Mouse (Mus musculus) stomach, postnatal 0 days (tissue): ENCODE results near the gene Bcl7b. TPM values are rescaled to one million over a fixed set of nuclear protein-coding genes. Genes with fewer than 3 reads are reported as not detected.

Experiments used
- ATAC-seq: fragments of 200-750 bp; cut with Nextera tagmentation; 2 replicates; pipeline ENCODE4 v1.8.0; 2017; ENCODE audit not compliant: low FRiP score, low TSS enrichment
- DNase-seq: peaks from one replicate; pipeline ENCODE4 v3.0.0-alpha.2; 2016; ENCODE audit warnings: low spot score
- H3K27ac ChIP-seq: fragments of 300-500 bp; sonication (generic); replicated peaks from 2 replicates; pipeline ENCODE4 v1.5.1; 2014; ENCODE audit warnings: mild to moderate bottlenecking, control low read depth
- H3K27me3 ChIP-seq: fragments of 300-500 bp; sonication (generic); 2 replicates; pipeline ENCODE4 v1.6.1; 2014; ENCODE audit warnings: low read length; ENCODE audit not compliant: control insufficient read depth, insufficient read depth
- H3K36me3 ChIP-seq: fragments of 300-500 bp; sonication (generic); 2 replicates; pipeline ENCODE4 v1.6.1; 2014; ENCODE audit warnings: low read length, mixed read lengths; ENCODE audit not compliant: control insufficient read depth, insufficient read depth
- H3K4me1 ChIP-seq: fragments of 300-500 bp; sonication (generic); replicated peaks from 2 replicates; pipeline ENCODE4 v1.6.1; 2014; ENCODE audit warnings: antibody characterized with exemption; ENCODE audit not compliant: control insufficient read depth, insufficient read depth
- H3K4me2 ChIP-seq: fragments of 300-500 bp; sonication (generic); replicated peaks from 2 replicates; pipeline ENCODE4 v1.6.1; 2014; ENCODE audit warnings: low read depth, mild to moderate bottlenecking, control low read depth, moderate library complexity
- H3K4me3 ChIP-seq: fragments of 300-500 bp; sonication (generic); 2 replicates; pipeline ENCODE4 v1.5.1; 2014; ENCODE audit warnings: low read depth, low read length, control low read depth
- H3K9ac ChIP-seq: fragments of 300-500 bp; sonication (generic); 2 replicates; pipeline ENCODE4 v1.6.1; 2014; ENCODE audit warnings: mild to moderate bottlenecking, low read length, control low read depth, mixed read lengths
- H3K9me3 ChIP-seq: fragments of 300-500 bp; sonication (generic); 2 replicates; pipeline ENCODE4 v1.6.1; 2016; ENCODE audit warnings: low read length; ENCODE audit not compliant: control insufficient read depth
- CTCF ChIP-seq: IDR thresholded peaks from 2 replicates; pipeline ENCODE4 v1.5.1; 2016; ENCODE audit warnings: antibody characterized with exemption, low read depth, mild to moderate bottlenecking, moderate library complexity
- EP300 ChIP-seq: optimal IDR thresholded peaks from 2 replicates; pipeline ENCODE3; 2016; ENCODE audit warnings: antibody characterized with exemption
- WGBS: fragments of 180-500 bp; shearing (Covaris S2); extraction: QIAGEN DNeasy Blood & Tissue Kit; methylation state at CpG from one replicate; pipeline ENCODE4 v1.1.7; 2014; 5-methylcytosine and 5-hydroxymethylcytosine counted together
- polyA plus RNA-seq: library from polyadenylated mRNA; unstranded; fragments of >200 nt; fragmentation: Nextera tagmentation; extraction: Ambion mirVana; gene quantifications from 2 replicates; pipeline ENCODE4 v1.2.1, GENCODE M21; 2015

Bcl7b gene
- polyA plus RNA-seq, 1 experiment from 2014 or later = 50.4 TPM

- no peaks in the 10 kb centered on the region for H3K4me1 ChIP-seq
- DNase-seq (no peak), ATAC-seq (no peak)
- no peak overlapping the region for H3K9ac ChIP-seq
- no peak overlapping the region for H3K27ac ChIP-seq
- H3K36me3 ChIP-seq = no peaks in the 10 kb centered on the region
- H3K4me2 ChIP-seq = no peak overlapping the region
- no peaks in the 10 kb centered on the region for H3K27me3 ChIP-seq
- no peaks in the 10 kb centered on the region for H3K9me3 ChIP-seq
- no peak overlapping the region for H3K4me3 ChIP-seq
- TF ChIP-seq EP300 (no peak), CTCF (peak; percentile 40; the same call in 1 of the 2 replicates)
These were observed 22.1 kb upstream of the Bcl7b start for GRCm38 (mm10) chr5:135145955-135146354.

DNA sequence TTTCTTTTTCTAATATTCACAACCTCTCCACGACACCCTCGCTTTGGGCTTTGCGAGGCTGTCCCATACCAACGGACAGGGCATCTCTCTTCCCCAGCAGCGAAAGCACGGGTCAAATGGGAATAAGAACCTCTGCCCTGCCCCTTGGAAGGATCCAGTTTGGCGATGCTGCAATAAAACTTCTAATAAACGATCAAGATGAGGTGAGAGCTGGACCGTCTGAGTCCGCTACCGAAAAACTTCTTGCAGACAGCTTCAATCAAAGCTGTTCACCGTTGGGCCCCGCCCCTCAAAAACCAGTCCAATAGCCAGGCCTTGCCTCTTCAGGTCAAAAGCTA, 19.4 kb upstream of the Bcl7b start:
- Histone ChIP-seq H3K9me3 (no peaks in the 10 kb centered on the region), H3K36me3 (no peaks in the 10 kb centered on the region), H3K4me1 (no peaks in the 10 kb centered on the region), H3K4me2 (peak overlapping the region; percentile 95), H3K4me3 (peak overlapping the region; percentile 84), H3K27me3 (no peaks in the 10 kb centered on the region), H3K27ac (peak overlapping the region; percentile 92), H3K9ac (peak overlapping the region; percentile 67)
- no peak for DNase-seq
- under 1% methylated on average over 13 of the region's 13 CpGs for WGBS
- no peak for ATAC-seq
- TF ChIP-seq EP300 (no peak), CTCF (no peak)

- Histone ChIP-seq H3K4me2 (peak within 1 kb of the TSS; percentile 95), H3K36me3 (peaks cover under 1% of the 10 kb centered on the region; the same call in 1 of the 2 replicates), H3K27ac (peak within 1 kb of the TSS; percentile 92), H3K4me1 (no peaks in the 10 kb centered on the region), H3K27me3 (no peaks in the 10 kb centered on the region), H3K9me3 (no peaks in the 10 kb centered on the region), H3K4me3 (peak within 1 kb of the TSS; percentile 84), H3K9ac (peak within 1 kb of the TSS; percentile 79)
- ATAC-seq (peak; percentile 99), DNase-seq (peak; percentile 99)
- TF ChIP-seq EP300 = no peak
- TF ChIP-seq CTCF = peak; percentile 53
- under 1% methylated on average over 56 of the region's 63 CpGs for WGBS
These were observed 18.8 kb upstream of the Bcl7b start, which contains the start of gene Tbl2 for GRCm38 (mm10) chr5:135149053-135149819. Tbl2 (plus strand) TSS chr5:135149657.

DNA sequence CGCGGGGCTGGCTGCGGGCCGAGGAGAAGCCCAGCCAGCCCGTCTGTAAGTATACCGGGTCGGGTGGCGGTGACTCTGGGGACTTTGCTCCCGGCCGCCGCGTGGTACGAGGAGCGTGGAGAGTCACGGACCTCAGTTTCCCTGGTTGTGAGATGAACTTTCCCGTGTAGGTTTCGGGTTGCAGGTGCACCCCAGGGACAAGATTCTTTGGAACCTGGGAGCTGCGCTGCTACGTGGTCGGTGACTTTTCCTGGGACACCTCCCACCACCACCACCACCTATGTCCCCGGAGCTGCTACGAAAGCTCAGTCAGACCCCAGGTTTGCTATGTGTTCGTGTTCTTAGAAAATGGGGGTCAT, 18.3 kb upstream of the Bcl7b start:
- Histone ChIP-seq H3K4me2 (peak overlapping the region; percentile 95), H3K4me1 (no peaks in the 10 kb centered on the region), H3K36me3 (peaks cover 3% of the 10 kb centered on the region; the same call in 1 of the 2 replicates), H3K9ac (peak overlapping the region; percentile 79), H3K27me3 (no peaks in the 10 kb centered on the region), H3K27ac (peak overlapping the region; percentile 70), H3K9me3 (no peaks in the 10 kb centered on the region), H3K4me3 (peak overlapping the region; percentile 84)
- TF ChIP-seq CTCF = no peak
- no peak for TF ChIP-seq EP300
- DNase-seq (no peak), ATAC-seq (no peak)
- WGBS = under 1% methylated on average over 23 of the region's 23 CpGs

DNA sequence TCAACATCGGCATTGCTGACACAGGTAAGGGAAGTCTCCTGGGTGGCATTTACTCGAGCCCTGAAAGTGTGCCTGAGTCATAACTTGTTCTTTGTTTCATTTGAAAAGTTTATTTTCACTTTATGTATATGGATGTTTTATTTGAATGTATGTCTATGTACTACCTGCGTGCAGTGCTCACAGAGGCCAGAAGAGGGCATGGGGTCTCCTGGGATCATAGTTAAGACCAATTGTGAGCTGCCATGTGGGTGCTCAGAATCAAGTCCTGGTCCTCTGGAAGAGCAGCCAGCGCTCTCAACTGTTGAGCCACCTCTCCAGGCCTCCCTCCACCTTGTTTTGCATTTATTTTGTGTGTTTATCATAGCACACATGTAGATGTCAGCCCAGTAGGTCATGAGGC, 11.6 kb upstream of the Bcl7b start:
- peak; percentile 38; the same call in 1 of the 2 replicates for TF ChIP-seq CTCF
- TF ChIP-seq EP300 = no peak
- Histone ChIP-seq H3K27ac (no peak overlapping the region), H3K4me1 (no peaks in the 10 kb centered on the region), H3K9ac (no peak overlapping the region), H3K9me3 (no peaks in the 10 kb centered on the region), H3K4me3 (no peak overlapping the region), H3K27me3 (no peaks in the 10 kb centered on the region), H3K36me3 (peaks cover 19% of the 10 kb centered on the region; the same call in 1 of the 2 replicates), H3K4me2 (no peak overlapping the region)
- ATAC-seq (no peak), DNase-seq (no peak)
- 98% methylated on average over 4 of the region's 4 CpGs for WGBS

DNA sequence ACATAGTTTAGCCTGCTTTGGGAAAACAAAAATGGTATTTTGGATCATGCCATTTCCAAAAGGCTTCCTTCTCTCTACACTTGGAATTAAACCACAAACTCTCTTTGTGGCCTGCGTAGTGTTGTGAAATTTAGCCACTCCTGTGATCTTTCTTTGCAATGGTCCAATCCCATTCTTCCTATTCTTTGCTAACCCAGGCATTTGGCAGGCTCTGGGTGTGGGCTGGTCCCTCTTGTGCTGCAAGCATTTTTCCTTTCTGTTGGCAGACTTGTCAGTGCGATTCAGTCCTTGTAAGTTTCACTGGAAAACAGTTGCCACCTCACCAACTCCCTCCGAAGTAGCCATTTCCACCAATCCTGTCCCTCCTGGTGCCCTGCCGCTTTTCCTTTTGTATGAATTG, 6.9 kb upstream of the Bcl7b start:
- Histone ChIP-seq H3K4me3 (no peak overlapping the region), H3K4me1 (no peaks in the 10 kb centered on the region), H3K27ac (no peak overlapping the region), H3K4me2 (no peak overlapping the region), H3K36me3 (peaks cover 14% of the 10 kb centered on the region; the same call in 1 of the 2 replicates), H3K27me3 (no peaks in the 10 kb centered on the region), H3K9ac (no peak overlapping the region), H3K9me3 (no peaks in the 10 kb centered on the region)
- ATAC-seq = no peak
- no peak for TF ChIP-seq CTCF
- no peak for TF ChIP-seq EP300
- no peak for DNase-seq
- 81% methylated on average over 4 of the region's 4 CpGs for WGBS
